Mouse (Mus musculus): Measurements from ENCODE around the gene Snrpa1. TPM values are rescaled to one million over a fixed set of nuclear protein-coding genes. Genes with fewer than 3 reads are reported as not detected.

The Snrpa1 gene
- polyA plus RNA-seq, 1 experiment from 2014 or later = 69.6 TPM

DNA sequence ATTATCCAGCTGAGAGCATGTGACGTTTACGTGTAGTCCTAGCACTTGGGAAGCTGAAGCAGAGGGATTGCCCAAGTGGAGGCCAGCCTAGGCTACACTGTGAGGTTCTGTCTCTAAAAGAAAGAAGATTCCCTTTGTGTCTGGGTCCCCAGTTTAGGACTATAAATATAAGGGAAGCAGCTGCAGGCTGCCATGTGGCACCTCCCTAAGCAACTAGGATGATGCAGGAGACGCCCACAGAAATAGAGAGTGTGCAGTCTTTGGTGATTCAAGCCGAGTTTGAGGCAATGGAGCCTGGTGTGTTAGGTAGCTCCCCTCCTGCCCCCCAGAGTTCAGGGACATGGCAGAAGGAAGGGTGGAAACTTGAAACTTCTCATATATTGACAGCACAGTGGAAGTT lies 28.8 kb downstream of the Snrpa1 start:
- no peak for ATAC-seq (ENCODE audit: low FRiP score, low TSS enrichment)
- no peak overlapping the region for H3K9ac ChIP-seq (ENCODE audit: low read length)
- DNase-seq (ENCODE audit: low spot score) = no peak
- no peaks in the 10 kb centered on the region for H3K27me3 ChIP-seq (ENCODE audit: control insufficient read depth, insufficient read depth, low read length)
- no peak overlapping the region for H3K4me3 ChIP-seq (ENCODE audit: low read depth, low read length)
- H3K9me3 ChIP-seq (ENCODE audit: control insufficient read depth, low read length) = no peaks in the 10 kb centered on the region
- H3K4me1 ChIP-seq (replicated peaks; ENCODE audit: control insufficient read depth, insufficient read depth) = no peaks in the 10 kb centered on the region
- peaks cover 42% of the 10 kb centered on the region for H3K36me3 ChIP-seq (ENCODE audit: control insufficient read depth, insufficient read depth, low read length)
- 81% methylated on average over 4 of the region's 4 CpGs for WGBS
- H3K4me2 ChIP-seq (replicated peaks; ENCODE audit: low read depth) = no peak overlapping the region
- H3K27ac ChIP-seq (replicated peaks) = no peak overlapping the region
- TF ChIP-seq EP300 (optimal IDR thresholded peaks at IDR 0.05) = no peak
- TF ChIP-seq CTCF (IDR thresholded peaks at IDR 0.05; ENCODE audit: low read depth) = no peak

DNA sequence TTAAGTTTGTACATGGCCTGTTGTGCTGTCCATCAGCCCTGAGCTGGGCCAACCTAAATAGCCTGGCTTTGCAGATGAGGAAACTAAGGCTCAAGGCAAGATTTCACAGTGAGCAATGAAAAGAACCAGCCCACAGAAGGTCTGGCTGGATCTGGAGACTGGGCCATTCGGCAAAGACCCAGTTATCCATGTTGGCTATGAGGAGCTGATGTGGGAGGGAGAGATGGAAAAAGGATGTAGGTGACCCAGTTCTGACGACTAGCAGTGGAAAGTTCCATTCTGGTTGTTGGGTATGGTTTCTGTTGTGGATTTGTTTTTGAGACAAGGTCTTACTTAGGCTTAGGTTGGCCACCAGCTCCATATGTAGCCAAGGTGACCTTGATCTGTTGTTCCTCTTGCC lies 29.3 kb downstream of the Snrpa1 start:
- WGBS = 78% methylated on average over 2 of the region's 2 CpGs
- ATAC-seq (ENCODE audit: low FRiP score, low TSS enrichment) = no peak
- H3K9me3 ChIP-seq (ENCODE audit: control insufficient read depth, low read length) = no peaks in the 10 kb centered on the region
- no peaks in the 10 kb centered on the region for H3K27me3 ChIP-seq (ENCODE audit: control insufficient read depth, insufficient read depth, low read length)
- H3K9ac ChIP-seq (ENCODE audit: low read length) = no peak overlapping the region
- peaks cover 42% of the 10 kb centered on the region for H3K36me3 ChIP-seq (ENCODE audit: control insufficient read depth, insufficient read depth, low read length)
- no peaks in the 10 kb centered on the region for H3K4me1 ChIP-seq (replicated peaks; ENCODE audit: control insufficient read depth, insufficient read depth)
- H3K27ac ChIP-seq (replicated peaks) = no peak overlapping the region
- TF ChIP-seq CTCF (IDR thresholded peaks at IDR 0.05; ENCODE audit: low read depth) (no peak), EP300 (optimal IDR thresholded peaks at IDR 0.05) (no peak)
- DNase-seq (ENCODE audit: low spot score) = no peak
- no peak overlapping the region for H3K4me3 ChIP-seq (ENCODE audit: low read depth, low read length)
- no peak overlapping the region for H3K4me2 ChIP-seq (replicated peaks; ENCODE audit: low read depth)

DNA sequence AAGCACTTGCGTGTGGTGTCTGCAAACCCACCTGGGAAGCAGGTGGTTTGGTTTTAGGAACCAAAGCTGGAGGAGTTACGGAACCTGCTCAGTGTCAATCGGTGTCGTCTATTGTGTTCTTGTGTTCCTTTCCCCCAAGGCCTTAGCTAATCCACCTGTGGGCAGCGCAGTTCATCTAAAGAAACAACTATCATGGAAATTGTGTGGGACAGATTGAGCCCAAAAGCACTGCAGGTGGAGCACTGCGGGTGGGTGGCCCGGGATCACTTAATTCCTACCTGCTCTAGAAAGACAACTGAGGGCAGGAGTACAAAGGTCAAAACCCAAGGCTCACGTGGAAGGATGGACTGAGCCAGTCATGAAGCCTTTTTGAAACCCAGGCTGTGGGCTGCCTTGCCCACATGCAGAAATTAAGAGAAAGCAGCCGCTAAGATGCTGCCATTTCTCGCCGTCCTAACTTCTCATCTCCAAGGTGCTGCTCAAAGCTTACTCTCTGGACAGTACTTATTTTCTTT lies 31.9 kb downstream of the Snrpa1 start:
- 86% methylated on average over 11 of the region's 11 CpGs for WGBS
- Histone ChIP-seq H3K4me3 (ENCODE audit: low read depth, low read length) (no peak overlapping the region), H3K9me3 (ENCODE audit: control insufficient read depth, low read length) (no peaks in the 10 kb centered on the region), H3K4me1 (replicated peaks; ENCODE audit: control insufficient read depth, insufficient read depth) (no peaks in the 10 kb centered on the region), H3K27ac (replicated peaks) (no peak overlapping the region), H3K27me3 (ENCODE audit: control insufficient read depth, insufficient read depth, low read length) (no peaks in the 10 kb centered on the region), H3K36me3 (ENCODE audit: control insufficient read depth, insufficient read depth, low read length) (peaks cover 35% of the 10 kb centered on the region), H3K4me2 (replicated peaks; ENCODE audit: low read depth) (no peak overlapping the region), H3K9ac (ENCODE audit: low read length) (no peak overlapping the region)
- DNase-seq (ENCODE audit: low spot score) (no peak), ATAC-seq (ENCODE audit: low FRiP score, low TSS enrichment) (no peak)
- no peak for TF ChIP-seq EP300 (optimal IDR thresholded peaks at IDR 0.05)
- TF ChIP-seq CTCF (IDR thresholded peaks at IDR 0.05; ENCODE audit: low read depth) = no peak

DNA sequence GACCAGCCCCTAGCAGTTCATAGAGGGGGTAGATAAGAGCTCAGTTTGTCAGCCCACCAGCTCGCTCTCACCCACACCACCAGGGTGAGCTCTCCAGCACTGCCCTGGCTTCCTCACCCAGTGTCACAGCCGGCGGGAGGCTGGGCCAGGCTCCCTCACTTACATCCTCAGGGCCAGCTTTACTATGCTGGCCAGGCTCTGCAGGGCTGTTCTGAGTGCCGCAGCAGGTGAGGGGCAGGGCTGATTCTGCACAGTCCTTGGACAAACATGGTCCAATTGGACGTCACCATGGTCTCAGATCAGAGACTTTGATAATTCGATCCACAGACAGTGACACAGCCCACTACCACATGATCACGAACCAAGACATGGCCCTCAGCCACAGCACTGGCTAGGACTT lies 32.8 kb downstream of the Snrpa1 start:
- peaks cover 32% of the 10 kb centered on the region for H3K36me3 ChIP-seq (ENCODE audit: control insufficient read depth, insufficient read depth, low read length)
- ATAC-seq (ENCODE audit: low FRiP score, low TSS enrichment) (no peak), DNase-seq (ENCODE audit: low spot score) (no peak)
- H3K9me3 ChIP-seq (ENCODE audit: control insufficient read depth, low read length) = no peaks in the 10 kb centered on the region
- no peak overlapping the region for H3K27ac ChIP-seq (replicated peaks)
- H3K9ac ChIP-seq (ENCODE audit: low read length) = no peak overlapping the region
- WGBS = 80% methylated on average over 7 of the region's 7 CpGs
- no peak for TF ChIP-seq EP300 (optimal IDR thresholded peaks at IDR 0.05)
- TF ChIP-seq CTCF (IDR thresholded peaks at IDR 0.05; ENCODE audit: low read depth) = no peak
- no peak overlapping the region for H3K4me2 ChIP-seq (replicated peaks; ENCODE audit: low read depth)
- no peaks in the 10 kb centered on the region for H3K4me1 ChIP-seq (replicated peaks; ENCODE audit: control insufficient read depth, insufficient read depth)
- no peak overlapping the region for H3K4me3 ChIP-seq (ENCODE audit: low read depth, low read length)
- no peaks in the 10 kb centered on the region for H3K27me3 ChIP-seq (ENCODE audit: control insufficient read depth, insufficient read depth, low read length)

DNA sequence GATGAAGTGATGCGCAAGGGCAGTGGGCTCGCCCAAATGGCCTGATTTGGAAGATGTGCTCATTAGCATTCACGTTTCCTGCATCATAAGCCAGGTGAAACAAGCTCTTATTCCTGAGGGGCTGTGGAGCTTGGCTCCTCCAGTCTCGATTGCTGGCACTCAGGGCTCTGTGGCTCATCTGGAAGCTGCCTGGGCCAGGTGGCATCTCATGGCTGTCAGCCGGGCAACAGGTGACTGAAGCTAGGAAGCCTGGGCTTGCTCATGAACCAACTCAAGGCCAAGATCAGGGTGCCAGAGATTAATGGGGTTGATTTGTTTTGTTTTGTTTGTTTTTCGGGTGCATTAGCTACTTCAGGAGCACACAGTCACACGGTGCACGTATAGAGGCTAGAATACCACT lies 33.9 kb downstream of the Snrpa1 start:
- Histone ChIP-seq H3K36me3 (ENCODE audit: control insufficient read depth, insufficient read depth, low read length) (peaks cover 27% of the 10 kb centered on the region), H3K27ac (replicated peaks) (no peak overlapping the region), H3K9me3 (ENCODE audit: control insufficient read depth, low read length) (no peaks in the 10 kb centered on the region), H3K4me2 (replicated peaks; ENCODE audit: low read depth) (no peak overlapping the region), H3K4me3 (ENCODE audit: low read depth, low read length) (no peak overlapping the region), H3K9ac (ENCODE audit: low read length) (no peak overlapping the region), H3K27me3 (ENCODE audit: control insufficient read depth, insufficient read depth, low read length) (no peaks in the 10 kb centered on the region), H3K4me1 (replicated peaks; ENCODE audit: control insufficient read depth, insufficient read depth) (no peaks in the 10 kb centered on the region)
- TF ChIP-seq EP300 (optimal IDR thresholded peaks at IDR 0.05) = no peak
- TF ChIP-seq CTCF (IDR thresholded peaks at IDR 0.05; ENCODE audit: low read depth) = no peak
- ATAC-seq (ENCODE audit: low FRiP score, low TSS enrichment) = no peak
- DNase-seq (ENCODE audit: low spot score) = no peak
- 78% methylated on average over 8 of the region's 8 CpGs for WGBS

DNA sequence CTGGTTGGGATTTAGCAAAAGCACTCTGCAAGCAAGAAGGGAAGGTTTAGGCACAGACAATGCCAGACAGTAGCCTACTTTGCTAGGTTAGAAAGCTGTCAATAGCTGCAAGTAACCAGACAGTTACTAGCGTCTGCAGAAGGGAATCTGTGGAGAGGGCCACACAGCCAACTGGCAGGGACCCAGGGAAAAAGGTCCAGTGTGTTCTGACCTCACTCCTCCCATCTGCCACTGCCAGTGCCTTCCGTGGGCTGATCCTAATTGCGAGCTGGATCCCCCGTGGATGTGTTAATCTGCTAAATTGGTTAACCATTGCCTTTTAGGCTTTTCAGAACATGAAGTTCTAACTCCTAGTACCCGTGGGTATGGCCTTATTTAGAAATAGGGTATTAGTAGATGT lies 35.3 kb downstream of the Snrpa1 start:
- ATAC-seq (ENCODE audit: low FRiP score, low TSS enrichment) (no peak), DNase-seq (ENCODE audit: low spot score) (no peak)
- no peak overlapping the region for H3K4me2 ChIP-seq (replicated peaks; ENCODE audit: low read depth)
- no peak overlapping the region for H3K9ac ChIP-seq (ENCODE audit: low read length)
- TF ChIP-seq CTCF (IDR thresholded peaks at IDR 0.05; ENCODE audit: low read depth) = no peak
- no peak overlapping the region for H3K4me3 ChIP-seq (ENCODE audit: low read depth, low read length)
- peaks cover 20% of the 10 kb centered on the region for H3K36me3 ChIP-seq (ENCODE audit: control insufficient read depth, insufficient read depth, low read length)
- H3K27ac ChIP-seq (replicated peaks) = no peak overlapping the region
- no peaks in the 10 kb centered on the region for H3K4me1 ChIP-seq (replicated peaks; ENCODE audit: control insufficient read depth, insufficient read depth)
- no peaks in the 10 kb centered on the region for H3K9me3 ChIP-seq (ENCODE audit: control insufficient read depth, low read length)
- no peaks in the 10 kb centered on the region for H3K27me3 ChIP-seq (ENCODE audit: control insufficient read depth, insufficient read depth, low read length)
- 69% methylated on average over 5 of the region's 5 CpGs for WGBS

Measured in stomach, postnatal 0 days (tissue).